Mouse (Mus musculus): ENCODE data around the gene Neu1.
"Not testable (repeated sequence)": the region's sequence is repeated elsewhere in the genome, so short reads cannot be mapped to it uniquely, and the experiment has no call there.

Gene Neu1

GRCm38 (mm10) chr17:34947606-34948005 is 16.6 kb downstream of the Neu1 start:
- in situ Hi-C loops (cut with MboI, MseI), result no loop called here

GRCm38 (mm10) chr17:34948721-34949552 is 17.9 kb downstream of the Neu1 start:
- in situ Hi-C loops (cut with MboI, MseI), result not testable (repeated sequence)

GRCm38 (mm10) chr17:34949553-34949969 is 18.5 kb downstream of the Neu1 start:
- in situ Hi-C loops (cut with MboI, MseI), result no loop called here

DNA sequence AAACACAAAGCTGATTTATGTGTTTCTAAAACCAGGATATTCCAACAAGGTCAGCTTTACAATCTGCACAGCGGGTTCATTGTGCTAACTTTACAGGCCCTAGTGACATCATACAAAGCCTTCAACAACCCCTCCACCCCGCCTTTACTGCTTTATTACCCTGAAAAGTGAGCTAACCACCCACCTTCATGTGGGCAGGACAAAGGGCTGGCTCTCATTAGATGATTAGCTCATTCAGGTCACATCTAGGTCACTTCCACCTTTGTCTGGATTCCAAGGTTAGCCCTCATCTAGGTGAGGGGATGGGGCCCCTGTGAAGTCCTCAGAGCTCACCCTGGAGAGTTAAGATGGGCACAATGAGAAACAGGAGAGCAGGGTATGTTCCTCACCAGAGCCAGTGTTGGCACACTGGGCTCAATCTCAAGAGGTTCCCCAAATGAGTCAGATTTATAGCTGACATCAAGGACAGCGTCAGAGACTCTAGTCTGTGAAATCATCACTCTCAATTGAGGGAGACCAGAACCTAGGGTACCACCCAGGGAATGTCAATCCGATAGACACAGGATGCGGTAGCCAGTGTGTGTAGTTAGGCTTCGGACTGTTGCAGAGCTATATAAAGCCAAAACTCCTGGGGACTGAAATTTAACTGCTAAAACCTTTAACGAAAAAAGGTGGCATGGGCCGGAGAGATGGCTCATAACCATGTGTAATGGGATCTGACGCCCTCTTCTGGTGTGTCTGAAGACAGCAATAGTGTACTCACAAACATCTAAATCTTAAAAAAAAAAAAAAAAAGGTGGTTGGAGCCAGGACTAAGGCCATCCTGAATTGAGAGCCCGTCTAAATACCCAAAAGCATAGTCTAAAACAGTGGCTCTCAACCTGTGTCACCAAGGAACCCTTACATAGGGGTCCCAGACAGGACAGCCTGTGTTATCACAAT is 19.7 kb downstream of the Neu1 start:
- in situ Hi-C loops (cut with MboI, MseI), result no loop called here

DNA sequence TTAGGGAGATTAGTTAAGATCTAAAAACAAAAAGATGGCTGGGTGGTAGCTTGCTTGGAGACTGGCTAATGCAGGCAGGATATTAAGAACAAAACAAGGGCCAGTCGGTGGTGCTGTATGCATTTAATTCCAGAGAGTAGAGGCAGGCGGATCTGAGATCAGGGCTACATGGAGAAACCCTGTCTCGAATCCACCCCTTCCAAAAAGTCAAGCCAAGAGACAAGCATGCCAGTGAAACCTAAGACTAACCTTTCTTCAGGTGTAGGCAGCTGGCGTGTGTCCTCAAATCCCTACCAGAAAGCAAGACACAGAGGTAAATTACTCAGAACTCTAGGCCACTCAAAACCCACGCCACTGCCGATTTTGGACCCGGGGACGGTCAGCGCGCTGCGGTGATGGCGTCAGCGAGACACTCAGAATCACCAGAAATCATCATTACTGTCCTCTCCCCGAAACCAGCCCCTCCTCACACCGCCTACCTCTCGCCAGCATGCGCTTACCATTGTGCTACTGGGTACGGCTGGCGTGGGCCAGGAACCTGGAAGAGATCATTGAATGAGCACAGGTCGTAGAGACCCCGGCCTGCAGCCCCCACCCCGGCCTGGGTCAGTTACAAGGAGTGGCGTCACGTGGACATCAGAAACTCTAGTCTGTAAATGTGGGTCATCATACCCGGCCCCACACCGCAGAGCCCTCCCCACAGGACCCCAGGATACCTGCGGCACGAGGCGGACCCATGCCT is 20.8 kb downstream of the Neu1 start:
- in situ Hi-C loops (cut with MboI, MseI), result no loop called here

DNA sequence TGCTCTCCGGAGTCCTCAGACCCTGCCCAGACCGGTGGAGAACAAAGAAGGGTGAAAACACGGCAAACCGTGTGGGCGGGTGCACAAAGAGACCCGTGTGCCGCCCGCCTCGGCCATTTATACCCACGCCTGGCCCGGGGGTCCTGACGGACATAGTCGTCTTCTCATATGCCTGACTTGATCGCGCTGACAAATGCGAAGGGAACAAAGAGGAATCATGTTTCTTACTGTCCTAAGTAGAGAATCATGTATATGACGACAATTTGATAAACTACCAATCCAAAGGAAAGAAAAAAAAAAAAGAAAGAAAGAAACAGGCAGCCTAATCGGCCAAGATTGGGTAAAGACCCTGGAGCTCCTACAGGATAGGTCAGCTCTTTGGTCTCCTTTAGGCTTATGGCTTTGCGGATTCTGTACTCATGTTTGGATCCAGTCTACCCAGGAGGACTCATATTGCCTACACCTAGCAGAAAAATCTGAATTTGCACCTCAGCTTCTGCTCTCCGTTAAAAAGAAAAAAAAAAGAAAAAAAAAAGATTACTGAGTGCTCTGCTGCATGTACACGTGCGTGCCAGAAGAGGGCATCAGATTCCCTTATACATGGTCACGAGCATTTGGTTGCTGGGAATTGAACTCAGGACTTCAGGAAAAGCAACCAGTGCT is 21.5 kb downstream of the Neu1 start:
- in situ Hi-C loops (cut with MboI, MseI), result no loop called here

DNA sequence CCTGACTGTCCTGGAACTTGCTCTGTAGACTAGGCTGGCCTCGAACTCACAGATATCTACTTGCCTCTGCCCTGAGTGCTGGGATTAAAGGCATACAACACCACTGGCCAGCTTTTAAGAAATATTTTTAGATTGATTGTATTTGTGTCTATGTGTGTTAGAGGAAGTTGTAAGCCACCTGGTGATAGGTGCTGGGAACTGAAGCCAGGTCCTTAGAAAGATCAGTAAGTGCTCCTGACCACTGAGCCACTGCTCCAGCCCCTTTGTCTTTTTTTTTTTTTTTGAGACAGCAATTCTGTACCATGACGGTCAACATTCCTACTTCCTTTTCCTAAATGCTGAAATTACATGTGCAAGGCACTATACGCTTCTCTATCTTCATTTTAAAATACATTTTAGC is 22.2 kb downstream of the Neu1 start:
- in situ Hi-C loops (cut with MboI, MseI), result no loop called here

DNA sequence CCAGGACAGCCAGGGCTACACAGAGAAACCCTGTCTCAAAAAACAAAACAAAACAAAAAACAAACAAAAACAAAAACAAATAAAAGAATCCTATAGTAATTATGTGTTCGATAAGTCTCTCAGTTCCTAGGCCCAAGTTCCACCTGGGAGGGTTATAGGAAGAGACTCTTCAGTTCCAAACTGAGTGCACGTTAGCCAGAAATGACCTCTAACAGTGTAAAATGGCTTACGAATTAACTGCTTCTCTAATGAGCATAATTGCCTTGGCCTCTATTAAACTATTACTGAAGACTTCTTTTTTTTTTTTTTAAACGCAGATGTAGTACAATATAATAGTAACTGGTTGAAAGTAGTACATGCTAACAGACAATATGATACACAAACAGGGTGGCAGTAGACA is 22.9 kb downstream of the Neu1 start:
- in situ Hi-C loops (cut with MboI, MseI), result no loop called here

- in situ Hi-C loops (cut with MboI, MseI), result no loop called here
Measured at GRCm38 (mm10) chr17:34954831-34955230, 23.8 kb downstream of the Neu1 start.

GRCm38 (mm10) chr17:34955884-34956283 is 24.8 kb downstream of the Neu1 start:
- in situ Hi-C loops (cut with MboI, MseI), result no loop called here

DNA sequence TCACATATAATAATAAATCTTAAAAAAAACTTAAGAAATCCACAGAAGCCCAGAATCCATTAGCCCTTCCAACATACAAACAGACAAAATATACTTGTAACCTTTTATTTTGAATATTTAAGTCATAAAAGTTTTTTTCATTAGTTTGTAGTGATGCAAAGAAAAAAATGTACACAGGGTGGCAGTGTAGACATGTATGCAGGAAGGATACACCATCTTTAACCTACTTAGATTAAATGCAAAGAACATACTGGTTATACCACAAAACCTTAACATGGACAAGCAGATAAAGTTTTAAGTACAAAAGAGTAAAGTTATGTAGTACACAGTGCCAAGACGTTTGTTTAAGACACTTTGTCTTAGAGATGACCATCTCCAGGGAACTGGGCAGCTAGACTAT is 25.3 kb downstream of the Neu1 start:
- in situ Hi-C loops (cut with MboI, MseI), result no loop called here

- in situ Hi-C loops (cut with MboI, MseI), result not testable (repeated sequence)
Measured at GRCm38 (mm10) chr17:34957291-34957690, 26.2 kb downstream of the Neu1 start.

- in situ Hi-C loops (cut with MboI, MseI), result not testable (repeated sequence)
Measured at GRCm38 (mm10) chr17:34957966-34958365, 26.9 kb downstream of the Neu1 start.

GRCm38 (mm10) chr17:34958734-34959129 is 27.7 kb downstream of the Neu1 start:
- in situ Hi-C loops (cut with MboI, MseI), result not testable (repeated sequence)

DNA sequence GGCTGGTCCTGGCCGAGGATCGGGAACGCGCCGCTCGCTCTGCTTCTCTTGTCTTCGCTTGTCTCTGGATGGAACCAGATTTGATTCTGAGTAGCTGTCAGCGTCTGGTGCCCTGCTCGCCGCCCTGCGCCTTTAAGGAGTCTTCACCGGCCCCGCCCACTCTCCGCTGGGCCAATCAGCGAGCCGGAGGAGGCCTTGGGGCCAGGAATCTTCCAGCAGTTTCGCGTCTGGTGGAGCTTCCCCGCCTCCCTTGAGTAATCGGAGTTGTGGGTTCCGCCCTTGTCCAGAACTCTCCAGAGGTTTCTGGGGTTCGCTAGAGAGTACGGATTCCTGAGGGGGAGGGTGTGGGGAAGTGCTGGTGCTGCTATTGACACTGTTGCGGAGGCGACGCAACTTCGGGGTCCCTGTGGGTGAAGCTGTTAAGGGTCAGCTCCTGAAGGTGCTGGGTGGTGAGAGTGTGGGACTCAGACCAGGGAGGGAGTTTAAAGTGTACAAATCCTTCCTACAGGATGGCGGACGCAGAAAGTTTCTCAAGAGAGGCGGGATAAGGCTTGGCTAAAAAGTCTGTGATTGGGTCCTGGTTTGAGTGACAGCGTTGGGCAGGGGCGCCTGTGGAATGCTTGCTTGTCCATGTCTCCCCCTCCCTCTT is 28.2 kb downstream of the Neu1 start, which contains the start of gene Hspa1b:
Gene Hspa1b, minus strand, starts transcription at position 109 of the 649 bp plus-strand sequence.
- in situ Hi-C loops (cut with MboI, MseI), result not testable (repeated sequence)

DNA sequence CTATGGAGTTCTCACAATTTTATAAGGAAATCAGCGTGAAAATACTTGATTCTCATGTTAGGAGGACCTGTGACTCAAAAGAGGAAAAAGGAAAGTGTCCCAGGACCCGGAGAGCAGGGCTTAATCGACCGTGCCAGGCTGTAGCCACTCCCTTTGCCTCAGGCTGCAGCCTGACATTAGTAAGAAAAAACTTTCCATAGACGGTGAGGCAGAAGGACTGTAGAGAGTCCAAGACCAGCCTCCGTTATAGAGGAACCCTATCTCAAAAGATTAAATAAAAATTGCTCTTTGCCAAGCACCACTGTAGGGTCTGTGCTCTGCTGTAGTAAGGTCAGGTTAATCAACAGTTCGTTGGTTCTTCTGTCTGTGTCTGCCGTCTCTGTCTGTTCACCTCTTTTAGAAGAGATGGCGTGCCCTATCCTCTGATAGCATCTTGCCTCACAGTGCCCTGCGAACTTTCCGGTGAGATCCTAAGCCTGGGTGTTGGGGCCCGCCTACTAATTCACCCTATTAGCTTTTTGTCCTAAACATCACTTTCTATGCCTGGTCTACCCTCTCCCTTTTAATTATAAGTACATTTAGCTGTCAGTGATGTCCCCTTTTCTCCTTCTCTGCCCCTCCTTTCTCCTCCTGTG is 28.9 kb downstream of the Neu1 start:
- in situ Hi-C loops (cut with MboI, MseI), result no loop called here

- in situ Hi-C loops (cut with MboI, MseI), result no loop called here
Measured at GRCm38 (mm10) chr17:34960702-34961493, 29.8 kb downstream of the Neu1 start.

- in situ Hi-C loops (cut with MboI, MseI), result no loop called here
Measured at GRCm38 (mm10) chr17:34962125-34962524, 31.1 kb downstream of the Neu1 start.

GRCm38 (mm10) chr17:34962841-34963240 is 31.8 kb downstream of the Neu1 start:
- in situ Hi-C loops (cut with MboI, MseI), result no loop called here
